Mouse (Mus musculus): ENCODE results near the gene Taf1c. TPM values are rescaled to one million over a fixed set of nuclear protein-coding genes. Genes with fewer than 3 reads are reported as not detected.

Gene Taf1c
- polyA plus RNA-seq, 1 experiment from 2014 or later, result 11.3 TPM

- Histone ChIP-seq H3K4me3 (replicated peaks; ENCODE audit: low read length) (no peak overlapping the region), H3K4me2 (ENCODE audit: low read depth, low read length) (no peak overlapping the region), H3K9ac (ENCODE audit: low read length) (no peak overlapping the region), H3K27ac (ENCODE audit: low read length) (no peak overlapping the region), H3K9me3 (replicated peaks; ENCODE audit: control insufficient read depth, low read length) (no peaks in the 10 kb centered on the region), H3K4me1 (ENCODE audit: control insufficient read depth, insufficient read depth, low read length) (peaks cover 15% of the 10 kb centered on the region), H3K27me3 (ENCODE audit: control insufficient read depth, insufficient read depth, low read length) (no peaks in the 10 kb centered on the region), H3K36me3 (ENCODE audit: control insufficient read depth, insufficient read depth, low read length) (no peaks in the 10 kb centered on the region)
- WGBS, result 82% methylated on average over 6 of the region's 6 CpGs
- no peak for ATAC-seq (ENCODE audit: insufficient read depth, low FRiP score)
Observed at GRCm38 (mm10) chr8:119571135-119571534, 33.9 kb downstream of the Taf1c start.

- no peak for ATAC-seq (ENCODE audit: insufficient read depth, low FRiP score)
- 41% methylated on average over 4 of the region's 4 CpGs for WGBS
- no peaks in the 10 kb centered on the region for H3K9me3 ChIP-seq (replicated peaks; ENCODE audit: control insufficient read depth, low read length)
- H3K27me3 ChIP-seq (ENCODE audit: control insufficient read depth, insufficient read depth, low read length), result no peaks in the 10 kb centered on the region
- H3K4me2 ChIP-seq (ENCODE audit: low read depth, low read length), result no peak overlapping the region
- H3K27ac ChIP-seq (ENCODE audit: low read length), result no peak overlapping the region
- no peak overlapping the region for H3K4me3 ChIP-seq (replicated peaks; ENCODE audit: low read length)
- peaks cover 8% of the 10 kb centered on the region; the same call in 1 of the 2 replicates for H3K36me3 ChIP-seq (ENCODE audit: control insufficient read depth, insufficient read depth, low read length)
- H3K9ac ChIP-seq (ENCODE audit: low read length), result no peak overlapping the region
- H3K4me1 ChIP-seq (ENCODE audit: control insufficient read depth, insufficient read depth, low read length), result peaks cover 10% of the 10 kb centered on the region
Observed at GRCm38 (mm10) chr8:119569881-119570280, 35.1 kb downstream of the Taf1c start.

- no peak for ATAC-seq (ENCODE audit: insufficient read depth, low FRiP score)
- no peak overlapping the region for H3K4me3 ChIP-seq (replicated peaks; ENCODE audit: low read length)
- H3K27me3 ChIP-seq (ENCODE audit: control insufficient read depth, insufficient read depth, low read length), result no peaks in the 10 kb centered on the region
- no peak overlapping the region for H3K27ac ChIP-seq (ENCODE audit: low read length)
- no peak overlapping the region for H3K9ac ChIP-seq (ENCODE audit: low read length)
- H3K36me3 ChIP-seq (ENCODE audit: control insufficient read depth, insufficient read depth, low read length), result peaks cover 9% of the 10 kb centered on the region; the same call in 1 of the 2 replicates
- 66% methylated on average over 7 of the region's 7 CpGs for WGBS
- H3K9me3 ChIP-seq (replicated peaks; ENCODE audit: control insufficient read depth, low read length), result no peaks in the 10 kb centered on the region
- H3K4me2 ChIP-seq (ENCODE audit: low read depth, low read length), result no peak overlapping the region
- H3K4me1 ChIP-seq (ENCODE audit: control insufficient read depth, insufficient read depth, low read length), result peaks cover 3% of the 10 kb centered on the region
Observed at GRCm38 (mm10) chr8:119568951-119569350, 36.1 kb downstream of the Taf1c start.

GRCm38 (mm10) chr8:119568251-119568650 is 36.8 kb downstream of the Taf1c start:
- H3K27me3 ChIP-seq (ENCODE audit: control insufficient read depth, insufficient read depth, low read length), result no peaks in the 10 kb centered on the region
- ATAC-seq (ENCODE audit: insufficient read depth, low FRiP score), result no peak
- H3K36me3 ChIP-seq (ENCODE audit: control insufficient read depth, insufficient read depth, low read length), result peaks cover 13% of the 10 kb centered on the region; the same call in 1 of the 2 replicates
- no peak overlapping the region for H3K27ac ChIP-seq (ENCODE audit: low read length)
- no peaks in the 10 kb centered on the region for H3K9me3 ChIP-seq (replicated peaks; ENCODE audit: control insufficient read depth, low read length)
- no peak overlapping the region for H3K9ac ChIP-seq (ENCODE audit: low read length)
- no peak overlapping the region for H3K4me2 ChIP-seq (ENCODE audit: low read depth, low read length)
- no peak overlapping the region for H3K4me3 ChIP-seq (replicated peaks; ENCODE audit: low read length)
- 78% methylated on average over 9 of the region's 9 CpGs for WGBS
- H3K4me1 ChIP-seq (ENCODE audit: control insufficient read depth, insufficient read depth, low read length), result no peaks in the 10 kb centered on the region

- no peaks in the 10 kb centered on the region for H3K27me3 ChIP-seq (ENCODE audit: control insufficient read depth, insufficient read depth, low read length)
- H3K27ac ChIP-seq (ENCODE audit: low read length), result no peak overlapping the region
- 75% methylated on average over 11 of the region's 11 CpGs for WGBS
- H3K9ac ChIP-seq (ENCODE audit: low read length), result no peak overlapping the region
- H3K4me1 ChIP-seq (ENCODE audit: control insufficient read depth, insufficient read depth, low read length), result no peaks in the 10 kb centered on the region
- no peak for ATAC-seq (ENCODE audit: insufficient read depth, low FRiP score)
- H3K36me3 ChIP-seq (ENCODE audit: control insufficient read depth, insufficient read depth, low read length), result peaks cover 13% of the 10 kb centered on the region; the same call in 1 of the 2 replicates
- no peak overlapping the region for H3K4me2 ChIP-seq (ENCODE audit: low read depth, low read length)
- no peaks in the 10 kb centered on the region for H3K9me3 ChIP-seq (replicated peaks; ENCODE audit: control insufficient read depth, low read length)
- no peak overlapping the region for H3K4me3 ChIP-seq (replicated peaks; ENCODE audit: low read length)
Observed at GRCm38 (mm10) chr8:119566367-119566766, 38.7 kb downstream of the Taf1c start.

GRCm38 (mm10) chr8:119563849-119564251 is 41.2 kb downstream of the Taf1c start:
- Histone ChIP-seq H3K36me3 (ENCODE audit: control insufficient read depth, insufficient read depth, low read length) (peaks cover 13% of the 10 kb centered on the region; the same call in 1 of the 2 replicates), H3K4me2 (ENCODE audit: low read depth, low read length) (no peak overlapping the region), H3K4me1 (ENCODE audit: control insufficient read depth, insufficient read depth, low read length) (no peaks in the 10 kb centered on the region), H3K4me3 (replicated peaks; ENCODE audit: low read length) (no peak overlapping the region), H3K9me3 (replicated peaks; ENCODE audit: control insufficient read depth, low read length) (no peaks in the 10 kb centered on the region), H3K27me3 (ENCODE audit: control insufficient read depth, insufficient read depth, low read length) (no peaks in the 10 kb centered on the region), H3K27ac (ENCODE audit: low read length) (no peak overlapping the region), H3K9ac (ENCODE audit: low read length) (no peak overlapping the region)
- 93% methylated on average over 14 of the region's 14 CpGs for WGBS
- ATAC-seq (ENCODE audit: insufficient read depth, low FRiP score), result no peak

- Histone ChIP-seq H3K27ac (ENCODE audit: low read length) (peak overlapping the region; percentile 39; the same call in 1 of the 2 replicates), H3K27me3 (ENCODE audit: control insufficient read depth, insufficient read depth, low read length) (no peaks in the 10 kb centered on the region), H3K36me3 (ENCODE audit: control insufficient read depth, insufficient read depth, low read length) (peaks cover 5% of the 10 kb centered on the region; the same call in 1 of the 2 replicates), H3K4me3 (replicated peaks; ENCODE audit: low read length) (no peak overlapping the region), H3K4me2 (ENCODE audit: low read depth, low read length) (no peak overlapping the region), H3K4me1 (ENCODE audit: control insufficient read depth, insufficient read depth, low read length) (peaks cover 15% of the 10 kb centered on the region), H3K9ac (ENCODE audit: low read length) (peak overlapping the region; percentile 75), H3K9me3 (replicated peaks; ENCODE audit: control insufficient read depth, low read length) (no peaks in the 10 kb centered on the region)
- ATAC-seq (ENCODE audit: insufficient read depth, low FRiP score), result no peak
- 89% methylated on average over 6 of the region's 6 CpGs for WGBS
Observed at GRCm38 (mm10) chr8:119559402-119559720, 45.7 kb downstream of the Taf1c start.

GRCm38 (mm10) chr8:119558603-119559401 is 46.2 kb downstream of the Taf1c start, which contains the start of gene Mbtps1:
Gene Mbtps1 (minus strand): TSS chr8:119558735.
- Histone ChIP-seq H3K36me3 (ENCODE audit: control insufficient read depth, insufficient read depth, low read length) (peaks cover 3% of the 10 kb centered on the region; the same call in 1 of the 2 replicates), H3K27ac (ENCODE audit: low read length) (peak within 1 kb of the TSS; percentile 93), H3K4me3 (replicated peaks; ENCODE audit: low read length) (peak within 1 kb of the TSS; percentile 80), H3K27me3 (ENCODE audit: control insufficient read depth, insufficient read depth, low read length) (no peaks in the 10 kb centered on the region), H3K9me3 (replicated peaks; ENCODE audit: control insufficient read depth, low read length) (no peaks in the 10 kb centered on the region), H3K4me1 (ENCODE audit: control insufficient read depth, insufficient read depth, low read length) (peaks cover 20% of the 10 kb centered on the region), H3K4me2 (ENCODE audit: low read depth, low read length) (peak within 1 kb of the TSS; percentile 65), H3K9ac (ENCODE audit: low read length) (peak within 1 kb of the TSS; percentile 94)
- WGBS, result 6% methylated on average over 55 of the region's 63 CpGs
- ATAC-seq (ENCODE audit: insufficient read depth, low FRiP score), result peak; percentile 99

- WGBS, result under 1% methylated on average over 55 of the region's 55 CpGs
- ATAC-seq (ENCODE audit: insufficient read depth, low FRiP score), result peak; percentile 91
- H3K4me3 ChIP-seq (replicated peaks; ENCODE audit: low read length), result peak overlapping the region; percentile 80
Observed at GRCm38 (mm10) chr8:119557821-119558602, 47.0 kb downstream of the Taf1c start.

More at GRCm38 (mm10) chr8:119557821-119558602, 47.0 kb downstream of the Taf1c start:
- no peaks in the 10 kb centered on the region for H3K9me3 ChIP-seq (replicated peaks; ENCODE audit: control insufficient read depth, low read length)
- H3K4me1 ChIP-seq (ENCODE audit: control insufficient read depth, insufficient read depth, low read length), result peaks cover 23% of the 10 kb centered on the region
- no peaks in the 10 kb centered on the region for H3K27me3 ChIP-seq (ENCODE audit: control insufficient read depth, insufficient read depth, low read length)
- H3K36me3 ChIP-seq (ENCODE audit: control insufficient read depth, insufficient read depth, low read length), result no peaks in the 10 kb centered on the region
- H3K4me2 ChIP-seq (ENCODE audit: low read depth, low read length), result peak overlapping the region; percentile 57
- H3K9ac ChIP-seq (ENCODE audit: low read length), result peak overlapping the region; percentile 94
- H3K27ac ChIP-seq (ENCODE audit: low read length), result peak overlapping the region; percentile 93

Data from stomach, embryonic 16.5 days (tissue).